Mouse (Mus musculus) R1 (cell line): ENCODE results near the gene Pspn.

Experiments used
- DNase-seq: peaks from one replicate; pipeline ENCODE4 v3.0.0-alpha.2; 2018; ENCODE audit warnings: low read depth, low spot score

The Pspn gene

GRCm38 (mm10) chr17:56996506-56996905 lies 3.3 kb downstream of the Pspn start:
- no peak for DNase-seq

GRCm38 (mm10) chr17:56995046-56995445 lies 4.8 kb downstream of the Pspn start:
- DNase-seq, result no peak

- no peak for DNase-seq
Measured at GRCm38 (mm10) chr17:56990966-56991365, 8.9 kb downstream of the Pspn start.

GRCm38 (mm10) chr17:56990115-56990746 lies 9.6 kb downstream of the Pspn start, which contains the start of gene Clpp:
Gene Clpp, plus strand, starts transcription at chr17:56990305.
- DNase-seq, result peak; percentile 99

- peak; percentile 96 for DNase-seq
Measured at GRCm38 (mm10) chr17:56989467-56990114, 10.2 kb downstream of the Pspn start.

GRCm38 (mm10) chr17:56988921-56989430 lies 10.8 kb downstream of the Pspn start:
- no peak for DNase-seq

- no peak for DNase-seq
Measured at GRCm38 (mm10) chr17:56988441-56988840, 11.4 kb downstream of the Pspn start.

GRCm38 (mm10) chr17:56986105-56986805 lies 13.6 kb downstream of the Pspn start:
- DNase-seq, result no peak

GRCm38 (mm10) chr17:56985656-56986055 lies 14.2 kb downstream of the Pspn start:
- DNase-seq, result no peak

GRCm38 (mm10) chr17:56984886-56985285 lies 14.9 kb downstream of the Pspn start:
- DNase-seq, result no peak

- no peak for DNase-seq
Measured at GRCm38 (mm10) chr17:56982013-56982412, 17.8 kb downstream of the Pspn start, which contains the start of gene Acer1. Gene Acer1, minus strand, starts transcription at chr17:56982126.

GRCm38 (mm10) chr17:56981049-56981448 lies 18.8 kb downstream of the Pspn start:
- DNase-seq, result no peak

GRCm38 (mm10) chr17:56979524-56979923 lies 20.3 kb downstream of the Pspn start:
- DNase-seq, result no peak

GRCm38 (mm10) chr17:56976531-56977390 lies 23.1 kb downstream of the Pspn start:
- no peak for DNase-seq

- no peak for DNase-seq
Measured at GRCm38 (mm10) chr17:56975391-56975790, 24.4 kb downstream of the Pspn start.

- DNase-seq, result no peak
Measured at GRCm38 (mm10) chr17:56974708-56975240, 25.0 kb downstream of the Pspn start.

- peak; percentile 92 for DNase-seq
Measured at GRCm38 (mm10) chr17:56973956-56974707, 25.7 kb downstream of the Pspn start.

GRCm38 (mm10) chr17:56970081-56970480 lies 29.7 kb downstream of the Pspn start:
- no peak for DNase-seq

GRCm38 (mm10) chr17:56969321-56969720 lies 30.5 kb downstream of the Pspn start:
- no peak for DNase-seq

GRCm38 (mm10) chr17:56963646-56964045 lies 36.2 kb downstream of the Pspn start:
- DNase-seq, result peak; percentile 28
